Mouse (Mus musculus) forebrain, embryonic 11.5 days (tissue): ENCODE measurements at regions not wholly inside any gene's neighbourhood (a gene's known extent, or its start where the extent isn't known, plus 50 kb on each side); places are given as distances from the start of the nearest gene placed in this dataset.

Experiments used
- ATAC-seq: fragments of 200-750 bp; cut with Nextera tagmentation; replicated peaks from 2 replicates; pipeline ENCODE4 v1.8.0; 2017; ENCODE audit warnings: moderate TSS enrichment; ENCODE audit not compliant: low FRiP score
- DNase-seq: peaks from one replicate; pipeline ENCODE4 v3.0.0-alpha.2; 2017; ENCODE audit warnings: low spot score
- H3K27ac ChIP-seq: fragments of 300-500 bp; sonication (generic); 2 replicates; pipeline ENCODE4 v1.5.1; 2014; ENCODE audit warnings: low read depth, low read length
- H3K27me3 ChIP-seq: fragments of 300-500 bp; sonication (generic); 2 replicates; pipeline ENCODE4 v1.6.1; 2014; ENCODE audit warnings: mild to moderate bottlenecking, low read length, mixed read lengths; ENCODE audit not compliant: control insufficient read depth, insufficient read depth
- H3K36me3 ChIP-seq: fragments of 300-500 bp; sonication (generic); 2 replicates; pipeline ENCODE4 v1.6.1; 2014; ENCODE audit warnings: mild to moderate bottlenecking, low read length, moderate library complexity, mixed read lengths; ENCODE audit not compliant: control insufficient read depth, insufficient read depth
- H3K4me1 ChIP-seq: fragments of 300-500 bp; sonication (generic); replicated peaks from 2 replicates; pipeline ENCODE4 v1.6.1; 2014; ENCODE audit warnings: low read length, mixed read lengths; ENCODE audit not compliant: control insufficient read depth, insufficient read depth
- H3K4me2 ChIP-seq: fragments of 300-500 bp; sonication (generic); 2 replicates; pipeline ENCODE4 v1.6.1; 2014; ENCODE audit warnings: low read depth, mild to moderate bottlenecking, low read length, moderate library complexity, mixed read lengths; ENCODE audit not compliant: severe bottlenecking
- H3K4me3 ChIP-seq: fragments of 300-500 bp; sonication (generic); 2 replicates; pipeline ENCODE4 v1.5.1; 2014; ENCODE audit warnings: low read depth, low read length
- H3K9ac ChIP-seq: fragments of 300-500 bp; sonication (generic); 2 replicates; pipeline ENCODE4 v1.6.1; 2014; ENCODE audit warnings: low read length
- H3K9me3 ChIP-seq: fragments of 300-500 bp; sonication (generic); 2 replicates; pipeline ENCODE4 v1.6.1; 2016; ENCODE audit warnings: low read length, mixed read lengths; ENCODE audit not compliant: control insufficient read depth
- WGBS: fragments of 180-500 bp; shearing (Covaris S2); extraction: QIAGEN DNeasy Blood & Tissue Kit; methylation state at CpG from one replicate; pipeline ENCODE4 v1.1.7; 2014; 5-methylcytosine and 5-hydroxymethylcytosine counted together

GRCm38 (mm10) chr13:6204801-6205200 is 343.1 kb upstream of the Pitrm1 start:
- DNase-seq = no peak
- WGBS = 81% methylated on average over 4 of the region's 4 CpGs
- Histone ChIP-seq H3K4me1 (no peaks in the 10 kb centered on the region), H3K9me3 (no peaks in the 10 kb centered on the region), H3K36me3 (no peaks in the 10 kb centered on the region), H3K4me3 (no peak overlapping the region), H3K27me3 (no peaks in the 10 kb centered on the region), H3K27ac (no peak overlapping the region), H3K9ac (no peak overlapping the region), H3K4me2 (no peak overlapping the region)
- no peak for ATAC-seq

DNA sequence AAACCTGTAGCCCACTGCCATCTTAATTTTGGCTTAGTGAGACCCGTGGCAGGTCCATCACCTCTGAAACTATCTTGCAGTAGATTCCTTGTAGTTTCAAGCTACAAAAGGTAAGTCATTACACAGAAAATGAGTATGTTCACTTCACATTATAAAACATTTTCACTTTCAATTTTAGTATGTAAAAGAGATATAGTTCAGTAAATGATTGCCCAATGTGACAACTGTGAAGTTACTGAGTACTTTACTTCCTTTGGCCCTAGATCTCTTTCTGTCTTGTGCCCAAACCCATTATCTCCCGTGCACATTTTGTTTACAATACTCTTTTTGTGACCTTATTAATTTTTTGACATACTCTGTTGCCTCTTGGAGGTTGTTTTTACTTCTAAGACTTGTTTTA is 335.4 kb upstream of the Pitrm1 start:
- no peak overlapping the region for H3K9ac ChIP-seq
- H3K27ac ChIP-seq = no peak overlapping the region
- H3K36me3 ChIP-seq = no peaks in the 10 kb centered on the region
- H3K4me2 ChIP-seq = no peak overlapping the region
- no peak for DNase-seq
- no peak for ATAC-seq
- no peaks in the 10 kb centered on the region for H3K4me1 ChIP-seq
- no peak overlapping the region for H3K4me3 ChIP-seq
- H3K27me3 ChIP-seq = no peaks in the 10 kb centered on the region
- no peaks in the 10 kb centered on the region for H3K9me3 ChIP-seq
- 86% methylated on average over 2 of the region's 2 CpGs for WGBS

DNA sequence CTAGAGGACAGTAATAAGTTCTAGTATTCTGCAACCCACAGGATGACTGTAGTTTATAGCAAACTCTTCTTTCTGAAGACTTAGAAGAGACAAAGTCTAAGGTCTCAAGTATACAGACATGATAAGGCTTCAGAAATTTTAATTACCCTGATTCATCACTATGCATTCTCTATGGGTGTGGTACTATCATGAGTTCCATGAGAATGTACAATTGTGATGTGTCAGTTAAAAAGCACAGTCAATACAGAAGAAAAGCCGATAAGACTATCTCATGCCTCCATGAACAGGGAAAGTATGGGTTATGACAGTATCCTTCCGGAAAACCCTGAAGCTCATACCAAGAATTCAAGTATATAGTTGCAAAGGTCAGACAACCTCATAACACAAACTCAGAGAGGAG is 333.8 kb upstream of the Pitrm1 start:
- H3K9ac ChIP-seq = no peak overlapping the region
- ATAC-seq (no peak), DNase-seq (no peak)
- no peak overlapping the region for H3K27ac ChIP-seq
- no peaks in the 10 kb centered on the region for H3K4me1 ChIP-seq
- no peak overlapping the region for H3K4me3 ChIP-seq
- no peaks in the 10 kb centered on the region for H3K9me3 ChIP-seq
- H3K4me2 ChIP-seq = no peak overlapping the region
- no peaks in the 10 kb centered on the region for H3K36me3 ChIP-seq
- WGBS = 95% methylated on average over 2 of the region's 2 CpGs
- no peaks in the 10 kb centered on the region for H3K27me3 ChIP-seq

DNA sequence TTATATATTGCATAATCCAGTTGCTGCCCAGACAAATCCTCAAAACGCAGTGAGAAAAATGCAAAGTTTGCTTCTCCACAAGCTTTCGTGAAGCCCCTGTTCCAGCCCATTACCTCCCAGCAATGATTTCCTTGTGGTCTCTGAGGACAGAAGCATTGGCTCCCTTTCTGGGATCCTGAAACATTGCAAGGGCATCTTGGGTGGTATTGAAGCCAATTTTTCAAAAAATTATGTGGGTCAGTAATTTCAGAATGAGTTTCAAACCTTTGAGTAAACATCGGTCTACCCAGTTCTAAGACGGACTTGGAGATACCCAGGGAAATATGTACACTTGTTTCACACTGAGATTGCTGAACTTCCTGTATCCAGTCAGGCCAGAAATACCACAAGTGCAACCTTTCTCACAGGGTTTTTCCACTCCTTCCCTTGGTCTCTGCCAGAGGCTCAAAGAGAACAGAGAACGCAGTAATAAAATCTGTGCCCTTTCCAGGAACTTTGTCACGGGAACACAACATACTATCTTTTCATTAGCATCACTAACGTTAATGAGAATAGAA is 321.8 kb upstream of the Pitrm1 start:
- no peaks in the 10 kb centered on the region for H3K4me1 ChIP-seq
- H3K4me3 ChIP-seq = no peak overlapping the region
- no peak overlapping the region for H3K9ac ChIP-seq
- no peaks in the 10 kb centered on the region for H3K9me3 ChIP-seq
- H3K36me3 ChIP-seq = no peaks in the 10 kb centered on the region
- ATAC-seq (no peak), DNase-seq (no peak)
- WGBS = 89% methylated on average over 7 of the region's 7 CpGs
- no peak overlapping the region for H3K27ac ChIP-seq
- no peak overlapping the region for H3K4me2 ChIP-seq
- no peaks in the 10 kb centered on the region for H3K27me3 ChIP-seq

- no peaks in the 10 kb centered on the region for H3K36me3 ChIP-seq
- H3K4me3 ChIP-seq = no peak overlapping the region
- H3K4me2 ChIP-seq = no peak overlapping the region
- no peaks in the 10 kb centered on the region for H3K27me3 ChIP-seq
- no peaks in the 10 kb centered on the region for H3K4me1 ChIP-seq
- no peak for DNase-seq
- H3K27ac ChIP-seq = no peak overlapping the region
- 95% methylated on average over 1 of the region's 1 CpGs for WGBS
- ATAC-seq = no peak
- H3K9ac ChIP-seq = no peak overlapping the region
- no peaks in the 10 kb centered on the region for H3K9me3 ChIP-seq
Measured at GRCm38 (mm10) chr13:6228278-6228677, 319.7 kb upstream of the Pitrm1 start.

- no peaks in the 10 kb centered on the region for H3K9me3 ChIP-seq
- H3K36me3 ChIP-seq = no peaks in the 10 kb centered on the region
- H3K27ac ChIP-seq = no peak overlapping the region
- H3K4me3 ChIP-seq = no peak overlapping the region
- no peak overlapping the region for H3K4me2 ChIP-seq
- DNase-seq (no peak), ATAC-seq (no peak)
- no peaks in the 10 kb centered on the region for H3K27me3 ChIP-seq
- H3K9ac ChIP-seq = no peak overlapping the region
- WGBS = 92% methylated on average over 1 of the region's 1 CpGs
- no peaks in the 10 kb centered on the region for H3K4me1 ChIP-seq
Measured at GRCm38 (mm10) chr13:6235394-6235793, 312.6 kb upstream of the Pitrm1 start.

DNA sequence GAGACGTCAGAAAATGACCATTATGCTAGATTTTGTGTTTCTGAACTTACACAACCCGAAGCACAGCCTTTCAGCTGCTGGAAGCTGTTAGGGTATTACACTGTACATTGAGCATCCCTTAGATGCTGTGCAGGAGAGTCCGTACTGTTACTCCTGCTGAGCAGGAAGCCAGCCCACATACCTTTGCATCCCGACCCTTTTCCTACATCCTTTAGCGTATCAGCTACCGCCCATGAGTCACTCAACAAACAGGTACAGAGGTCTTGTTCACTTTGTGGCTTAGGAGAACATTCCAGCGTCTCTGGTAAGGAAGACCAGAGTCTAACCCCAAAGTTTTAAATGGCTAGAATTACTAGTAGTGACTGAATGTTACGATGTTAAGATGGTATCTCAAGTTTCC is 311.4 kb upstream of the Pitrm1 start:
- no peaks in the 10 kb centered on the region for H3K36me3 ChIP-seq
- no peak for ATAC-seq
- H3K27ac ChIP-seq = no peak overlapping the region
- H3K4me3 ChIP-seq = no peak overlapping the region
- no peaks in the 10 kb centered on the region for H3K9me3 ChIP-seq
- H3K4me2 ChIP-seq = no peak overlapping the region
- H3K9ac ChIP-seq = no peak overlapping the region
- DNase-seq = no peak
- no peaks in the 10 kb centered on the region for H3K27me3 ChIP-seq
- H3K4me1 ChIP-seq = no peaks in the 10 kb centered on the region
- 92% methylated on average over 8 of the region's 8 CpGs for WGBS

- Histone ChIP-seq H3K9ac (no peak overlapping the region), H3K36me3 (no peaks in the 10 kb centered on the region), H3K4me2 (no peak overlapping the region), H3K4me1 (no peaks in the 10 kb centered on the region), H3K27me3 (no peaks in the 10 kb centered on the region), H3K9me3 (no peaks in the 10 kb centered on the region), H3K4me3 (no peak overlapping the region), H3K27ac (no peak overlapping the region)
- WGBS = 95% methylated on average over 3 of the region's 3 CpGs
- DNase-seq = no peak
- no peak for ATAC-seq
Measured at GRCm38 (mm10) chr13:6237201-6237600, 310.7 kb upstream of the Pitrm1 start.

DNA sequence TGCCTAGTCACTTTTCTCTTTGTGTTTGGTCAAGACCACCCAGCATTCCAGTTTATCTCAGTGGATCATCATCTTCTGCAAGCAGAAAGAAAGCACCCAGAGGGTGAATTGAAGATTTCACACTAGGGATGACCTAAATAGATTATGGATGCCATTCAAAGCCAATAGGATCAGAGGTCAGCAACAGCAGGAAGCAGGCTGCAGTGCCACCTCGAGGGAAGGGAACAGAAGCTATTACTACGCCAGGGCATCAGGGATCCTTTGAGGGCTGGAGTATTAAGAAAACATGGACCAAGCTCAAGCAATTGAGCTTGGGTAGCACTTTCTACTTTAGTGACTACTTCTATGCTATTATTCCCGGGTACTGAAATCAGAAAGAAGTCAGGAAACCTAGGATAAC is 307.1 kb upstream of the Pitrm1 start:
- Histone ChIP-seq H3K9me3 (no peaks in the 10 kb centered on the region), H3K4me2 (no peak overlapping the region), H3K4me3 (no peak overlapping the region), H3K4me1 (no peaks in the 10 kb centered on the region), H3K36me3 (no peaks in the 10 kb centered on the region), H3K27me3 (no peaks in the 10 kb centered on the region), H3K27ac (no peak overlapping the region), H3K9ac (no peak overlapping the region)
- ATAC-seq = no peak
- DNase-seq = no peak
- WGBS = 47% methylated on average over 3 of the region's 3 CpGs
